Mouse (Mus musculus): ENCODE data around the gene Gm21874. TPM values are rescaled to one million over a fixed set of nuclear protein-coding genes. Genes with fewer than 3 reads are reported as not detected.
"Not testable (repeated sequence)": the region's sequence is repeated elsewhere in the genome, so short reads cannot be mapped to it uniquely, and the experiment has no call there.

The Gm21874 gene
- not detected for total RNA-seq (2021)

GRCm38 (mm10) chrY:9416048-9416447 is at the start of gene Gm21874:
Gene Gm21874, minus strand, starts transcription at chrY:9416148.
- intact Hi-C loops (cut with DNase I); DNase-seq: not testable (repeated sequence)

Other genes starting within 250 kb of the Gm21874 start
- gene Gm21721, start 214.0 kb downstream of the Gm21874 start, total RNA-seq (2021): not detected
- gene Gm21812, start 69.0 kb downstream of the Gm21874 start, total RNA-seq (2021): not detected

Measured in left cerebral cortex, postnatal 4 days (tissue).